Comparison of ENCODE assay signal across 15 mouse cellular contexts in genomic region chr3:96403016-96403415, GRCm38 (mm10). TPM values are rescaled to one million over a fixed set of nuclear protein-coding genes. Genes with fewer than 3 reads are reported as not detected.
DNase-seq lines count a peak whose midpoint lies in the region; ATAC-seq and TF ChIP-seq lines count a peak whose summit lies in the region.
"Had no signal": no experiment of that assay in that cellular context is flagged by ENCODE, and none has a peak within 500 bp of the region (broad histone marks: within the 10 kb centered on the region; RNA-seq: fewer than 3 reads in every experiment).

No protein-coding gene starts in this region.

- no peaks in the 10 kb centered on the region for H3K36me3 ChIP-seq in limb, embryonic 14.5 days (ENCODE audit: control insufficient read depth, insufficient read depth, low read length)
- no peaks in the 10 kb centered on the region for H3K36me3 ChIP-seq in limb, embryonic 10.5 days
- H3K36me3 ChIP-seq in ES-Bruce4 (ENCODE audit: control insufficient read depth, insufficient read depth, low read length, poor library complexity, severe bottlenecking) = no peaks in the 10 kb centered on the region
- H3K36me3 ChIP-seq in liver, embryonic 14.5 days (replicated peaks; ENCODE audit: control insufficient read depth, insufficient read depth, low read depth) = no peaks in the 10 kb centered on the region

- 19% methylated on average over 1 of the region's 1 CpGs for WGBS in limb, embryonic 14.5 days
- 7% methylated on average over 1 of the region's 1 CpGs for WGBS in limb, embryonic 10.5 days
- 12% methylated on average over 1 of the region's 1 CpGs for WGBS in liver, embryonic 14.5 days (ENCODE audit: insufficient replicate concordance)

- peak; percentile 22 for DNase-seq in limb, embryonic 14.5 days (ENCODE audit: low spot score)
- DNase-seq in limb, embryonic 10.5 days (ENCODE audit: low spot score) = no peak
- DNase-seq in NIH3T3 (ENCODE audit: low read depth) = peak; percentile 25
- no peak for DNase-seq in liver, embryonic 14.5 days (ENCODE audit: low read depth in 3 of 3, low spot score in 3 of 3)
- no peak for DNase-seq in gastrocnemius, adult 8-10 months (ENCODE audit: low spot score in 2 of 2)
- no peak for DNase-seq in layer of hippocampus, postnatal 25 days (ENCODE audit: extremely low spot score in 1 of 2, low spot score in 1 of 2)
- DNase-seq: heart, postnatal 36 days; kidney, postnatal 10 days; lung, postnatal 14 days; right cerebral cortex, adult 18-20 months had no signal

- TF ChIP-seq EP300 in ES-Bruce4 (IDR thresholded peaks at IDR 0.05; ENCODE audit: insufficient read depth, low read depth, low read length) = no peak
- no peak for TF ChIP-seq EP300 in liver, embryonic 14.5 days (IDR thresholded peaks at IDR 0.05; ENCODE audit: low read depth)

- no peak overlapping the region for H3K27ac ChIP-seq in limb, embryonic 14.5 days (replicated peaks; ENCODE audit: low read depth, low read length)
- H3K27ac ChIP-seq in limb, embryonic 10.5 days = no peak overlapping the region
- peak overlapping the region; percentile 54; the same call in 1 of the 2 replicates for H3K27ac ChIP-seq in ES-Bruce4 (ENCODE audit: insufficient read depth, low read length)
- no peak overlapping the region for H3K27ac ChIP-seq in liver, embryonic 14.5 days

- no peak for TF ChIP-seq POLR2A in limb, embryonic 14.5 days (IDR thresholded peaks at IDR 0.05; ENCODE audit: borderline replicate concordance, extremely low read depth, insufficient read depth, insufficient read length)
- no peak for TF ChIP-seq POLR2A in ES-Bruce4 (IDR thresholded peaks at IDR 0.05; ENCODE audit: insufficient read depth, low read length)

- peaks cover 3% of the 10 kb centered on the region for H3K4me1 ChIP-seq in limb, embryonic 14.5 days (ENCODE audit: control insufficient read depth, insufficient read depth, low read length)
- H3K4me1 ChIP-seq in limb, embryonic 10.5 days = peaks cover 15% of the 10 kb centered on the region
- no peaks in the 10 kb centered on the region for H3K4me1 ChIP-seq in ES-Bruce4 (ENCODE audit: control insufficient read depth, insufficient read depth, low read length)
- peaks cover 6 to 7% of the 10 kb centered on the region in 2 experiments; a peak in 2 of 4 replicates for H3K4me1 ChIP-seq in liver, embryonic 14.5 days (replicated peaks; ENCODE audit: control insufficient read depth in 2 of 2, insufficient read depth in 2 of 2, low read length in 1 of 2)

- no peak overlapping the region for H3K4me3 ChIP-seq in limb, embryonic 14.5 days (replicated peaks; ENCODE audit: low read length)
- no peak overlapping the region for H3K4me3 ChIP-seq in limb, embryonic 10.5 days
- no peak overlapping the region for H3K4me3 ChIP-seq in ES-Bruce4 (ENCODE audit: low read depth, low read length)
- no peak overlapping the region for H3K4me3 ChIP-seq in liver, embryonic 14.5 days (ENCODE audit: insufficient read depth in 1 of 2, low read depth in 2 of 2, low read length in 2 of 2)
- H3K4me3 ChIP-seq: myocyte had no signal

- H3K27me3 ChIP-seq in limb, embryonic 14.5 days (ENCODE audit: control insufficient read depth, insufficient read depth, low read length) = peaks cover 86% of the 10 kb centered on the region
- peaks cover 96% of the 10 kb centered on the region for H3K27me3 ChIP-seq in limb, embryonic 10.5 days (ENCODE audit: low read depth, poor library complexity, severe bottlenecking)
- no peaks in the 10 kb centered on the region for H3K27me3 ChIP-seq in ES-Bruce4 (ENCODE audit: control insufficient read depth, insufficient read depth, low read length, poor library complexity, severe bottlenecking)
- H3K27me3 ChIP-seq in liver, embryonic 14.5 days (ENCODE audit: control insufficient read depth, insufficient read depth, low read length) = peaks cover 65% of the 10 kb centered on the region

- peak; percentile 17 for TF ChIP-seq CTCF in ES-Bruce4 (IDR thresholded peaks at IDR 0.05; ENCODE audit: low read depth, low read length)
- peak; percentile 56 for TF ChIP-seq CTCF in liver, embryonic 14.5 days (IDR thresholded peaks at IDR 0.05; ENCODE audit: low read depth)

- no peaks in the 10 kb centered on the region for H3K9me3 ChIP-seq in limb, embryonic 14.5 days (ENCODE audit: control insufficient read depth, low read length)
- no peaks in the 10 kb centered on the region for H3K9me3 ChIP-seq in limb, embryonic 10.5 days (replicated peaks)
- H3K9me3 ChIP-seq in ES-Bruce4 (replicated peaks; ENCODE audit: control insufficient read depth, insufficient read depth, low read length, poor library complexity, severe bottlenecking) = no peaks in the 10 kb centered on the region
- H3K9me3 ChIP-seq in liver, embryonic 14.5 days (ENCODE audit: control insufficient read depth, low read length) = no peaks in the 10 kb centered on the region

- H3K4me2 ChIP-seq in limb, embryonic 14.5 days (replicated peaks; ENCODE audit: low read depth, low read length, severe bottlenecking) = no peak overlapping the region
- H3K4me2 ChIP-seq in liver, embryonic 14.5 days (ENCODE audit: low read depth) = no peak overlapping the region

- no peak overlapping the region for H3K9ac ChIP-seq in limb, embryonic 14.5 days (ENCODE audit: low read depth, low read length, severe bottlenecking)
- peak overlapping the region; percentile 50; the same call in 1 of the 2 replicates for H3K9ac ChIP-seq in ES-Bruce4 (ENCODE audit: low read depth, poor library complexity, severe bottlenecking)
- H3K9ac ChIP-seq in liver, embryonic 14.5 days (replicated peaks) = no peak overlapping the region

- ATAC-seq in limb, embryonic 14.5 days (ENCODE audit: low FRiP score, low read depth) = no peak
- no peak for ATAC-seq in liver, embryonic 14.5 days (ENCODE audit: insufficient read depth)

RNA-seq across cellular contexts. Expression of gene BC107364, which starts 49.1 kb away (rescaled TPM):
- 0.10 TPM in 1 of 2 replicates, not detected in the other for polyA plus RNA-seq in limb, embryonic 14.5 days (2012; rRNA removed)
- polyA plus RNA-seq in limb, embryonic 14.5 days (2014; fragmentation: Nextera tagmentation; extraction: Ambion mirVana) = 0.40 TPM in 1 of 2 replicates, not detected in the other
- 0.14 TPM in 1 of 2 replicates, not detected in the other for polyA plus RNA-seq in limb, embryonic 10.5 days (2016; fragmentation: Nextera tagmentation; extraction: Ambion mirVana)
- 4.6 TPM in 2 replicates for polyA plus RNA-seq in ES-Bruce4 (2011; ENCODE audit: insufficient read depth, insufficient read length, low read depth, missing spikeins)
- polyA plus RNA-seq in liver, embryonic 14.5 days (2012; rRNA removed) = not detected in 2 replicates
- polyA plus RNA-seq in liver, embryonic 14.5 days (2014; fragmentation: Nextera tagmentation; extraction: Ambion mirVana) = not detected in 2 replicates
- total RNA-seq in gastrocnemius, adult 8-10 months (2022) = not detected
- not detected for total RNA-seq in layer of hippocampus, postnatal 25 days (2021)
- total RNA-seq: gastrocnemius, postnatal 4 days; heart, postnatal 36 days; left cerebral cortex, postnatal 25 days had no signal
- polyA plus RNA-seq: forebrain, embryonic 11.5 days; myocyte had no signal

Comparison
In these comparisons a context has a peak if more than half of its experiments do, and no peak if none do; other contexts are left out.
1. DNase-seq: peak in limb, embryonic 14.5 days (single experiment) and NIH3T3 (single experiment); none in limb, embryonic 10.5 days (single experiment), liver, embryonic 14.5 days (0 of 3), gastrocnemius, adult 8-10 months (0 of 2) and layer of hippocampus, postnatal 25 days (0 of 2).